Mouse (Mus musculus) midbrain, embryonic 13.5 days (tissue): ENCODE results near the gene Fxyd1. TPM values are rescaled to one million over a fixed set of nuclear protein-coding genes. Genes with fewer than 3 reads are reported as not detected.
A peak's percentile ranks its signal among the peaks of the same experiment; 100 is the strongest.

Source experiments
- ATAC-seq: fragments of 200-750 bp; cut with Nextera tagmentation; 2 replicates; pipeline ENCODE4 v1.8.0; 2017; ENCODE audit warnings: mild to moderate bottlenecking, moderate TSS enrichment, moderate library complexity
- H3K27ac ChIP-seq: fragments of 300-500 bp; sonication (generic); 2 replicates; pipeline ENCODE4 v1.5.1; 2015; ENCODE audit warnings: inconsistent platforms, mild to moderate bottlenecking, moderate library complexity
- H3K27me3 ChIP-seq: fragments of 300-500 bp; sonication (generic); 2 replicates; pipeline ENCODE4 v1.6.1; 2015; ENCODE audit warnings: mild to moderate bottlenecking, inconsistent platforms
- H3K36me3 ChIP-seq: fragments of 300-500 bp; sonication (generic); 2 replicates; pipeline ENCODE4 v1.6.1; 2015; ENCODE audit warnings: mild to moderate bottlenecking, inconsistent platforms
- H3K4me1 ChIP-seq: fragments of 300-500 bp; sonication (generic); replicated peaks from 2 replicates; pipeline ENCODE4 v1.6.1; 2015; ENCODE audit warnings: inconsistent platforms
- H3K4me2 ChIP-seq: fragments of 300-500 bp; sonication (generic); replicated peaks from 2 replicates; pipeline ENCODE4 v1.6.1; 2015; ENCODE audit warnings: moderate library complexity, mild to moderate bottlenecking, inconsistent platforms
- H3K4me3 ChIP-seq: fragments of 300-500 bp; sonication (generic); replicated peaks from 2 replicates; pipeline ENCODE4 v1.5.1; 2015; ENCODE audit warnings: mild to moderate bottlenecking, inconsistent platforms
- H3K9ac ChIP-seq: fragments of 300-500 bp; sonication (generic); replicated peaks from 2 replicates; pipeline ENCODE4 v1.6.1; 2015; ENCODE audit warnings: mild to moderate bottlenecking, inconsistent platforms
- H3K9me3 ChIP-seq: fragments of 300-500 bp; sonication (generic); 2 replicates; pipeline ENCODE4 v1.6.1; 2016; ENCODE audit warnings: mild to moderate bottlenecking, inconsistent platforms
- WGBS: fragments of 180-500 bp; shearing (Covaris S2); methylation state at CpG from one replicate; pipeline ENCODE4 v1.1.7; 2015; 5-methylcytosine and 5-hydroxymethylcytosine counted together
- polyA plus RNA-seq: library from polyadenylated mRNA; unstranded; fragments of >200 nt; fragmentation: Nextera tagmentation; extraction: Ambion mirVana; gene quantifications from 2 replicates; pipeline ENCODE4 v1.2.1, GENCODE M21; 2015

Fxyd1 gene
- 5.2 and 5.6 TPM in 2 replicates for polyA plus RNA-seq

GRCm38 (mm10) chr7:31057071-31057470 is at the start of gene Fxyd1:
TSS of gene Fxyd1 (minus strand) at chr7:31057199.
- no peak within 1 kb of the TSS for H3K4me2 ChIP-seq
- H3K4me1 ChIP-seq = peaks cover 23% of the 10 kb centered on the region
- H3K36me3 ChIP-seq = no peaks in the 10 kb centered on the region
- peaks cover 32% of the 10 kb centered on the region for H3K27me3 ChIP-seq
- no peak within 1 kb of the TSS for H3K27ac ChIP-seq
- no peak for ATAC-seq
- no peak within 1 kb of the TSS for H3K9ac ChIP-seq
- H3K4me3 ChIP-seq = no peak within 1 kb of the TSS
- 84% methylated on average over 2 of the region's 2 CpGs for WGBS
- H3K9me3 ChIP-seq = no peaks in the 10 kb centered on the region

- no peak overlapping the region for H3K27ac ChIP-seq
- no peak overlapping the region for H3K9ac ChIP-seq
- no peak overlapping the region for H3K4me3 ChIP-seq
- no peaks in the 10 kb centered on the region for H3K36me3 ChIP-seq
- WGBS = 73% methylated on average over 3 of the region's 3 CpGs
- no peak overlapping the region for H3K4me2 ChIP-seq
- ATAC-seq = no peak
- H3K9me3 ChIP-seq = no peaks in the 10 kb centered on the region
- no peaks in the 10 kb centered on the region for H3K27me3 ChIP-seq
- H3K4me1 ChIP-seq = no peaks in the 10 kb centered on the region
Measured at GRCm38 (mm10) chr7:31106166-31106565, 49.2 kb upstream of the Fxyd1 start.

GRCm38 (mm10) chr7:31105061-31105768 is 48.2 kb upstream of the Fxyd1 start:
- Histone ChIP-seq H3K4me3 (no peak overlapping the region), H3K27me3 (no peaks in the 10 kb centered on the region), H3K9me3 (no peaks in the 10 kb centered on the region), H3K4me2 (no peak overlapping the region), H3K4me1 (no peaks in the 10 kb centered on the region), H3K9ac (no peak overlapping the region), H3K27ac (no peak overlapping the region), H3K36me3 (no peaks in the 10 kb centered on the region)
- ATAC-seq = no peak
- 74% methylated on average over 15 of the region's 15 CpGs for WGBS

GRCm38 (mm10) chr7:31100786-31101185 is 43.8 kb upstream of the Fxyd1 start:
- Histone ChIP-seq H3K9me3 (no peaks in the 10 kb centered on the region), H3K9ac (no peak overlapping the region), H3K27me3 (no peaks in the 10 kb centered on the region), H3K4me1 (no peaks in the 10 kb centered on the region), H3K4me3 (no peak overlapping the region), H3K36me3 (no peaks in the 10 kb centered on the region), H3K27ac (no peak overlapping the region), H3K4me2 (no peak overlapping the region)
- 84% methylated on average over 14 of the region's 14 CpGs for WGBS
- ATAC-seq = no peak

GRCm38 (mm10) chr7:31099612-31099982 is 42.6 kb upstream of the Fxyd1 start:
- no peaks in the 10 kb centered on the region for H3K9me3 ChIP-seq
- no peaks in the 10 kb centered on the region for H3K4me1 ChIP-seq
- no peak for ATAC-seq
- H3K4me2 ChIP-seq = no peak overlapping the region
- H3K27me3 ChIP-seq = no peaks in the 10 kb centered on the region
- 91% methylated on average over 6 of the region's 6 CpGs for WGBS
- H3K9ac ChIP-seq = no peak overlapping the region
- no peak overlapping the region for H3K27ac ChIP-seq
- no peak overlapping the region for H3K4me3 ChIP-seq
- H3K36me3 ChIP-seq = no peaks in the 10 kb centered on the region

GRCm38 (mm10) chr7:31098697-31099611 is 42.0 kb upstream of the Fxyd1 start:
- H3K36me3 ChIP-seq = no peaks in the 10 kb centered on the region

GRCm38 (mm10) chr7:31097583-31098248 is 40.7 kb upstream of the Fxyd1 start:
- Histone ChIP-seq H3K27me3 (no peaks in the 10 kb centered on the region), H3K4me2 (peak overlapping the region; percentile 39), H3K9me3 (no peaks in the 10 kb centered on the region), H3K36me3 (no peaks in the 10 kb centered on the region), H3K27ac (no peak overlapping the region), H3K4me3 (peak overlapping the region; percentile 17; the same call in 1 of the 2 replicates), H3K9ac (no peak overlapping the region), H3K4me1 (no peaks in the 10 kb centered on the region)
- 51% methylated on average over 20 of the region's 20 CpGs for WGBS
- peak; percentile 95 for ATAC-seq

More at GRCm38 (mm10) chr7:31098697-31099611, 42.0 kb upstream of the Fxyd1 start:
- no peaks in the 10 kb centered on the region for H3K9me3 ChIP-seq
- no peak overlapping the region for H3K27ac ChIP-seq
- no peak overlapping the region for H3K9ac ChIP-seq
- H3K27me3 ChIP-seq = no peaks in the 10 kb centered on the region
- no peak overlapping the region for H3K4me2 ChIP-seq
- no peak overlapping the region for H3K4me3 ChIP-seq
- H3K4me1 ChIP-seq = no peaks in the 10 kb centered on the region
- no peak for ATAC-seq
- WGBS = 83% methylated on average over 22 of the region's 22 CpGs

- ATAC-seq = no peak
- H3K36me3 ChIP-seq = no peaks in the 10 kb centered on the region
- H3K27ac ChIP-seq = no peak overlapping the region
- no peak overlapping the region for H3K4me3 ChIP-seq
- H3K4me1 ChIP-seq = no peaks in the 10 kb centered on the region
- WGBS = 73% methylated on average over 9 of the region's 9 CpGs
- H3K27me3 ChIP-seq = no peaks in the 10 kb centered on the region
- no peak overlapping the region for H3K9ac ChIP-seq
- no peaks in the 10 kb centered on the region for H3K9me3 ChIP-seq
- H3K4me2 ChIP-seq = no peak overlapping the region
Measured at GRCm38 (mm10) chr7:31096892-31097564, 40.0 kb upstream of the Fxyd1 start.

GRCm38 (mm10) chr7:31094774-31095501 is 37.9 kb upstream of the Fxyd1 start:
- 26% methylated on average over 12 of the region's 12 CpGs for WGBS
- no peak overlapping the region for H3K9ac ChIP-seq
- H3K9me3 ChIP-seq = no peaks in the 10 kb centered on the region
- H3K4me2 ChIP-seq = no peak overlapping the region
- H3K36me3 ChIP-seq = no peaks in the 10 kb centered on the region
- no peaks in the 10 kb centered on the region for H3K27me3 ChIP-seq
- H3K4me3 ChIP-seq = no peak overlapping the region
- H3K4me1 ChIP-seq = no peaks in the 10 kb centered on the region
- H3K27ac ChIP-seq = no peak overlapping the region
- ATAC-seq = no peak

- WGBS = 90% methylated on average over 2 of the region's 2 CpGs
- 0 out of 2 replicates have a peak, but pooled peaks cover 4% of the 10 kb centered on the region for H3K4me1 ChIP-seq
- H3K36me3 ChIP-seq = no peaks in the 10 kb centered on the region
- H3K27ac ChIP-seq = no peak overlapping the region
- H3K9me3 ChIP-seq = 0 out of 2 replicates have a peak, but pooled peaks cover 3% of the 10 kb centered on the region
- no peak overlapping the region for H3K9ac ChIP-seq
- no peak for ATAC-seq
- H3K27me3 ChIP-seq = no peaks in the 10 kb centered on the region
- H3K4me2 ChIP-seq = no peak overlapping the region
- no peak overlapping the region for H3K4me3 ChIP-seq
Measured at GRCm38 (mm10) chr7:31089721-31090120, 32.7 kb upstream of the Fxyd1 start.

- Histone ChIP-seq H3K9me3 (0 out of 2 replicates have a peak, but pooled peaks cover 3% of the 10 kb centered on the region), H3K4me2 (no peak overlapping the region), H3K27ac (no peak overlapping the region), H3K36me3 (no peaks in the 10 kb centered on the region), H3K4me3 (no peak overlapping the region), H3K4me1 (peaks cover 8% of the 10 kb centered on the region; the same call in 1 of the 2 replicates), H3K9ac (no peak overlapping the region), H3K27me3 (no peaks in the 10 kb centered on the region)
- WGBS = 63% methylated on average over 3 of the region's 3 CpGs
- no peak for ATAC-seq
Measured at GRCm38 (mm10) chr7:31088206-31088605, 31.2 kb upstream of the Fxyd1 start.
